ENCODE assay signal across 26 mouse cellular contexts in genomic region chr12:37274658-37275019, GRCm38 (mm10).
"Had no signal": no experiment of that assay in that cellular context is flagged by ENCODE, and none has a peak within 500 bp of the region (broad histone marks: within the 10 kb centered on the region; RNA-seq: fewer than 3 reads in every experiment).

No protein-coding gene starts in this region.

- H3K27ac ChIP-seq: gastrocnemius, adult 2 months; heart, embryonic 13.5 days; heart, embryonic 15.5 days; hindbrain, embryonic 12.5 days; hindbrain, embryonic 14.5 days; intestine, embryonic 15.5 days; layer of hippocampus, adult 2 months; left cerebral cortex, adult 2 months; limb, embryonic 12.5 days had no signal

- ATAC-seq: hindbrain, embryonic 16.5 days; inflammation-experienced regulatory T-cells, adult 6 months; intestine, embryonic 15.5 days; intestine, postnatal 0 days had no signal

- DNase-seq: gastrocnemius, adult 2 months; gastrocnemius, postnatal 10 days; gastrocnemius, postnatal 25 days; heart, adult 18-20 months; heart, postnatal 14 days; heart, postnatal 36 days; kidney, adult 18-20 months; kidney, adult 8-10 months; kidney, postnatal 10 days; kidney, postnatal 25 days; kidney, postnatal 4 days; liver had no signal

- H3K9me3 ChIP-seq: heart, embryonic 13.5 days; heart, embryonic 15.5 days; hindbrain, embryonic 12.5 days; intestine, embryonic 15.5 days; limb, embryonic 10.5 days; limb, embryonic 12.5 days had no signal

- H3K4me1 ChIP-seq: heart, embryonic 13.5 days; heart, embryonic 15.5 days; hindbrain, embryonic 12.5 days; intestine, embryonic 15.5 days had no signal

- H3K9ac ChIP-seq: heart, embryonic 13.5 days; heart, embryonic 15.5 days; hindbrain, embryonic 12.5 days; hindbrain, embryonic 14.5 days; intestine, embryonic 15.5 days; limb, embryonic 12.5 days had no signal

- H3K4me3 ChIP-seq: gastrocnemius, adult 2 months; heart, embryonic 13.5 days; heart, embryonic 15.5 days; hindbrain, embryonic 12.5 days; intestine, embryonic 15.5 days; layer of hippocampus, adult 2 months; left cerebral cortex, adult 2 months; limb, embryonic 10.5 days; limb, embryonic 12.5 days had no signal

- H3K36me3 ChIP-seq: heart, embryonic 13.5 days; heart, embryonic 15.5 days; hindbrain, embryonic 12.5 days; intestine, embryonic 15.5 days; limb, embryonic 10.5 days; limb, embryonic 12.5 days had no signal

- H3K4me2 ChIP-seq: heart, embryonic 11.5 days; heart, embryonic 13.5 days; heart, embryonic 15.5 days; hindbrain, embryonic 12.5 days; hindbrain, embryonic 14.5 days; intestine, embryonic 15.5 days; limb, embryonic 12.5 days; liver, embryonic 11.5 days had no signal

- H3K27me3 ChIP-seq: heart, embryonic 13.5 days; heart, embryonic 15.5 days; hindbrain, embryonic 12.5 days; intestine, embryonic 15.5 days; limb, embryonic 12.5 days had no signal
